Mouse (Mus musculus) testis, adult 2 months (tissue): ENCODE data around the gene Ncoa1. TPM values are rescaled to one million over a fixed set of nuclear protein-coding genes. Genes with fewer than 3 reads are reported as not detected.

Experiments
- H3K27ac ChIP-seq: fragments of 200-500 bp; 2 replicates; pipeline ENCODE4 v1.5.1; 2012; ENCODE audit warnings: low read depth, low read length; ENCODE audit not compliant: control insufficient read depth, insufficient read depth
- H3K27me3 ChIP-seq: fragments of 200-500 bp; 2 replicates; pipeline ENCODE4 v1.6.1; 2012; ENCODE audit warnings: mild to moderate bottlenecking, low read length, moderate library complexity; ENCODE audit not compliant: control insufficient read depth, insufficient read depth
- H3K36me3 ChIP-seq: fragments of 200-500 bp; 2 replicates; pipeline ENCODE4 v1.6.1; 2012; ENCODE audit warnings: mild to moderate bottlenecking, low read length; ENCODE audit not compliant: control insufficient read depth, insufficient read depth
- H3K4me1 ChIP-seq: fragments of 200-500 bp; 2 replicates; pipeline ENCODE4 v1.6.1; 2012; ENCODE audit warnings: low read length; ENCODE audit not compliant: control insufficient read depth, insufficient read depth
- H3K4me3 ChIP-seq: fragments of 200-500 bp; 2 replicates; pipeline ENCODE4 v1.5.1; 2012; ENCODE audit warnings: low read depth, mild to moderate bottlenecking, low read length, moderate library complexity, mixed read lengths; ENCODE audit not compliant: control insufficient read depth
- CTCF ChIP-seq: fragments of 200-500 bp; IDR thresholded peaks from 2 replicates; pipeline ENCODE4 v1.5.1; 2012; ENCODE audit warnings: low read depth, mild to moderate bottlenecking, inconsistent platforms, low read length, moderate library complexity; ENCODE audit not compliant: control insufficient read depth, insufficient read depth, insufficient replicate concordance
- POLR2A ChIP-seq: fragments of 200-500 bp; IDR thresholded peaks from 2 replicates; pipeline ENCODE4 v1.6.1; 2012; ENCODE audit warnings: low read depth, mild to moderate bottlenecking, inconsistent platforms, low read length, moderate library complexity; ENCODE audit not compliant: control insufficient read depth
- polyA plus RNA-seq: library from polyadenylated mRNA; depleted of rRNA; stranded (reverse); fragments of >200 nt; gene quantifications from 2 replicates; pipeline ENCODE4 v1.2.3, GENCODE M21; 2012

Gene Ncoa1
- polyA plus RNA-seq, 1 experiment: 15.3 TPM

DNA sequence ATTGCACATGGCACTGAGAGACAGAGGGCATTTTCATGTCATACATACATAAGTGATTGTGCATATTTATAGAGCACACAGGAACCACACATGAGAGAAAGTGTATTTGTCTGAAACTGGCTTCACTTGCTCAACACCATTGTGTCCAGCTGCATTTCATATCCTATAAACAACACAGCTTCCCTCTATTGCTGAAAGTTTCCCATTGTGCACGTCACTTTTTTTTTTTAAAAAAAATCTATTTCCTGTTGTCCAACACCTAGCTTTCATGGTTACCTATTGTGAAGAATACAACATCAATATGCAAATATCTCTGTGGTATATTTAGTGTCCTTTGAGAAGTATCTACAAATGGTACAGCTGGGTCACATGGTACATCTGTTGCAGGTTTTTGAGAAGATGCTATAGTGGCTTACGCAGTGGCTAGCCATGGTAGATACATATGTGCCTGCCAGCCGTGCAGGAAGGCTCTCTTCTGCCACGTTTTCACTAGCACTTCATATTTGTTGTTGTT, 28.8 kb downstream of the Ncoa1 start:
- H3K27me3 ChIP-seq: no peaks in the 10 kb centered on the region
- TF ChIP-seq CTCF (no peak), POLR2A (no peak)
- H3K27ac ChIP-seq: no peak overlapping the region
- no peaks in the 10 kb centered on the region for H3K4me1 ChIP-seq
- H3K4me3 ChIP-seq: no peak overlapping the region
- no peaks in the 10 kb centered on the region for H3K36me3 ChIP-seq

DNA sequence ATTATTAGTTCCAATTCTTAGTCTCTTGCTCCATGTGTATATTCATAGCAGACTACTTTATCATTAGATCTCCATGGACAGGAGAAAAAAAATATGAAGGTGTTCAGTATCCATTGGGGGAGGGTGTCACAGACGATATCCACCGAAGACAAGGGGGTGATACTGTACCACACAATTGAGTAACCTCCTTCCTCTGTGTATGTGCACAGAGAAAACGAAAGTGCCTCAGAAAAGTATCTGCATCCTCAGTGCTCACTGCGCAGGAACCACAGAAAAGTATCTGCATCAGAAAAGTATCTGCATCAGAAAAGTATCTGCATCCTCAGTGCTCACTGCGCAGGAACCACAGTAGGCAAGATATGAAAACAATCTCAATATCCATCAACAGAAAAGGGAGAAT, 32.0 kb downstream of the Ncoa1 start:
- no peaks in the 10 kb centered on the region for H3K36me3 ChIP-seq
- no peak overlapping the region for H3K4me3 ChIP-seq
- TF ChIP-seq CTCF (no peak), POLR2A (no peak)
- H3K4me1 ChIP-seq: no peaks in the 10 kb centered on the region
- no peaks in the 10 kb centered on the region for H3K27me3 ChIP-seq
- no peak overlapping the region for H3K27ac ChIP-seq

DNA sequence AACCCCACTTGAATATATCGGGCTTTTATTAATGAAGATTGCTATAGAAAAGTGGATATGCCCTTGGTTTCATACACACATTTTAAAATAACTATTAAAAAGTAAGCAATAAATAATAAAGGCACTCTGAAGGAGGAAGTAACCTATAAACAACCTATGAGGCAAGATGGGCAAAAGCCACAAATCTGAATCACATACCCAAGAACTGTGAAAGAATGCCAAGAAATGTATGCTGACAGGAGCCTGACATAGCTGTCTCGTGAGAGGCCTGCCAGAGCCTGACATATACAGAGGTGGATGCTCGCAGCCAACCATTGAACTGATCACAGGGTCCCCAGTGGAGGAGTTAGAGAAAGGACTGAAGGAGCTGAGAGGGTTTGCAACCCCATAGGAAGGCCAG, 35.5 kb downstream of the Ncoa1 start:
- Histone ChIP-seq H3K4me3 (no peak overlapping the region), H3K27ac (no peak overlapping the region), H3K4me1 (no peaks in the 10 kb centered on the region), H3K27me3 (no peaks in the 10 kb centered on the region), H3K36me3 (no peaks in the 10 kb centered on the region)
- no peak for TF ChIP-seq CTCF
- TF ChIP-seq POLR2A: no peak

DNA sequence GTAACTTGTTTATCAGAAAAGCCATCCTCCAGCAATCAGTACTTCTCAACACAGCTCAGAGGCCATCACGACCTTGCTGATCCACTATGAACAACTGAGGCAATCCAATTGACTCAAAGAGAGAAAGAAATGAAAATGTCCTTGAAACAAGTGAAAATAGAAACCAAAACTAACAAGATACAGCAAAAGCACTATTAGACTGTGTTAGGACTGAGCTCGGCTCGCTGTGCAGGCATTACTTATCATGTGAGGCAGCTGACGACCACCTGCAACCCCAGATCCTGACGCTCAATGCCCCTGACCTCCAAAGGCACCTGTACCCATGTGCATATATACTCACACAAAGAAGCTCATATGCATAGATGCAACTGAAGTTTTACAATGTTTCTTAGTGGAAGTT, 40.8 kb downstream of the Ncoa1 start:
- Histone ChIP-seq H3K4me1 (no peaks in the 10 kb centered on the region), H3K27me3 (no peaks in the 10 kb centered on the region), H3K4me3 (no peak overlapping the region), H3K36me3 (no peaks in the 10 kb centered on the region), H3K27ac (no peak overlapping the region)
- TF ChIP-seq POLR2A (no peak), CTCF (no peak)

DNA sequence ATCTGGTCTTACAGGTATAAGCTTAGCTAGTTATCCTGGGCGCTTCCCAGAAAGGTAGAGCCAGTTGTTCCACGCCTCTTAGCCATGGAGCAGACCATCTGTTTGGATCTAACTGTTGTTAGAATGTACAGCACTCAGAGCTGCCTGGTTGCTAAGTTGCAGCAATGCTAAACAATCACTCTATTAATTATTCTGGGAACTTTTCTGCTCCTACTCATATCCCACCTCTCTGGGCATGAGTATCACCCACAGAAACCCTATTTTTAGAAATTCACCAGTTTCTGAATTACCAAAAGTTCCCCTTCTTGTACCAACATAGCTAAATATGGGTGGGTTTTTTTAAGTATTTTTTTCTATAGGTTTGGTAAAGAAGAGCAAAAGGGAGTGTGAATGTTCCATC, 43.4 kb downstream of the Ncoa1 start:
- Histone ChIP-seq H3K27me3 (no peaks in the 10 kb centered on the region), H3K27ac (no peak overlapping the region), H3K4me3 (no peak overlapping the region), H3K4me1 (no peaks in the 10 kb centered on the region), H3K36me3 (no peaks in the 10 kb centered on the region)
- TF ChIP-seq CTCF (no peak), POLR2A (no peak)

DNA sequence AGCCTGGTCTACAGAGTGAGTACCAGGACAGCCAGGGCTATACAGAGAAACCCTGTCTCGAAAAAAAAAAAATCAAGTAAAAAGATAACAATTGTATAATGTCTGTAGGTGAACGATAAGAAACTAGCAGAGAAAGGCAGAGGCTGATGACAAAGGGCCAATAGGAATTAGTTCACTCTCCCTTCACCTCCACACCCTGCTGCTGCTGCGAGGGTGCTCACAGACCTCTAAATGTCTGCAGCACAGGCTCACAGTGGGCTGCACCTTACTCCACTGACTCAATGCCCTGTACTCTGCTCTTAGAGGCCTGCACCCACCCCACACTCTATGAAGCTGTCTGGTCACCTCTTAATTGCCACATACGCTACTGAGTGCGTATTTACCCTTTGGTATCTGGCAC, 45.0 kb downstream of the Ncoa1 start:
- TF ChIP-seq CTCF: no peak
- no peak for TF ChIP-seq POLR2A
- H3K4me1 ChIP-seq: no peaks in the 10 kb centered on the region

DNA sequence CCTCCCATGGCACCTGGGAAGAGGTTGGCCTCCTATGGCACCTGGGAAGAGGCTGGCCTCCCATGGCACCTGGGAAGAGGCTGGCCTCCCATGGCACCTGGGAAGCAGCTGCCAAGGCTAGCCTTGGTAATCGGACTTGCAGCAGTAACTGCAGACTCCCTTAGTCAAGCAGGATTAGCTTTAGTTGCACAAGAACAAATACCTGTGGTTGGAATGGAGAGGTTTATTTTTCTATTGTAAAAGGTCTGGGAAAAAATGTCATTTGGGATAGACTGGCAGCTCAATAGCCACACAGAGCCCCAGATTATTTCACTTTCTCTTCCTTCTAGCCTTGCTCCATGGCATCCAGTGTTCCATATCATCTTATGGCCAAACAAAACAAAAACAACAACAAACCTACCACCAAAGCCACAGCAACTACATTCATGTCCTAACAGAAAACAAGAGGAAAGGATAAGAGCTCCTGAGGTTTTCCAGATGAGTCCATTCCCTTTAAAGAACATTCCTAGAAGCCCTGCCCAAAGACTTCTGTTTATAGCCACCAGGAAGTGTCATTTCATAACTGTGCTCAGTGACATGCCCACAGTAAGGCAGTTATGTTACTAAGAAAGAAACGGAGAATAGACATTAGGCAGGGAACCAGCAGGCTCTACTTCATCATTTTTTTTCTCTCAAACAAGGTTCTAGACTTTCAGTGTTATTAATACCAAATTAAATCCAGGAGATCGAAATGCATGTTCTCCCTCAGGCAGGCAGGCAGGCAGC, 46.7 kb downstream of the Ncoa1 start:
- H3K4me3 ChIP-seq: no peak overlapping the region
- H3K27ac ChIP-seq: no peak overlapping the region; the same call in 1 of the 2 replicates
- no peaks in the 10 kb centered on the region for H3K4me1 ChIP-seq
- H3K36me3 ChIP-seq: no peaks in the 10 kb centered on the region
- H3K27me3 ChIP-seq: no peaks in the 10 kb centered on the region
- TF ChIP-seq POLR2A: no peak
- TF ChIP-seq CTCF: no peak

More for the DNA sequence above, 45.0 kb downstream of the Ncoa1 start:
- no peaks in the 10 kb centered on the region for H3K36me3 ChIP-seq
- H3K27ac ChIP-seq: no peak overlapping the region
- H3K4me3 ChIP-seq: no peak overlapping the region
- no peaks in the 10 kb centered on the region for H3K27me3 ChIP-seq
